Mouse (Mus musculus) kidney, adult 18-20 months (tissue): Measurements from ENCODE around the gene Usp12.

Experiments used
- DNase-seq: peaks from one replicate; pipeline ENCODE4 v3.0.0; 2021

Usp12 gene

DNA sequence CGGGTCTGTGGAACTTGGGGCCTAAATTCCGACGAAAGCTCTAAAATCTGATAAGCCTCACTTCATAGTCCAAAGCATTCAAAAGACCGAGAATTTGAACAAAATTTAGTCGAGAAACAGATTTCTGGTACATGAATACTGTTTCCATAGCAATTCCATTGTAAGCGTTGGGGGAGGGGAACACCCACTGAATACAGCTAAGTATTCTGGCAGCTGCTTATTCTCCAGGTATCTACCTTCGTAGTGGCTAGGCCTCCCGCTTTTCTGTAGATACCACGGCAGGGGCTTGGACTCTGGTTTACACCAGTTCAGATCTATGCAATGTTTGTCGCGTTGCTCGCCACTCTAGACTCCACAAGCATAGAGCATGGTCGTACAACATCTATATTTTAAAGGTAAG, 922 bp upstream of the Usp12 start:
- DNase-seq = no peak

DNA sequence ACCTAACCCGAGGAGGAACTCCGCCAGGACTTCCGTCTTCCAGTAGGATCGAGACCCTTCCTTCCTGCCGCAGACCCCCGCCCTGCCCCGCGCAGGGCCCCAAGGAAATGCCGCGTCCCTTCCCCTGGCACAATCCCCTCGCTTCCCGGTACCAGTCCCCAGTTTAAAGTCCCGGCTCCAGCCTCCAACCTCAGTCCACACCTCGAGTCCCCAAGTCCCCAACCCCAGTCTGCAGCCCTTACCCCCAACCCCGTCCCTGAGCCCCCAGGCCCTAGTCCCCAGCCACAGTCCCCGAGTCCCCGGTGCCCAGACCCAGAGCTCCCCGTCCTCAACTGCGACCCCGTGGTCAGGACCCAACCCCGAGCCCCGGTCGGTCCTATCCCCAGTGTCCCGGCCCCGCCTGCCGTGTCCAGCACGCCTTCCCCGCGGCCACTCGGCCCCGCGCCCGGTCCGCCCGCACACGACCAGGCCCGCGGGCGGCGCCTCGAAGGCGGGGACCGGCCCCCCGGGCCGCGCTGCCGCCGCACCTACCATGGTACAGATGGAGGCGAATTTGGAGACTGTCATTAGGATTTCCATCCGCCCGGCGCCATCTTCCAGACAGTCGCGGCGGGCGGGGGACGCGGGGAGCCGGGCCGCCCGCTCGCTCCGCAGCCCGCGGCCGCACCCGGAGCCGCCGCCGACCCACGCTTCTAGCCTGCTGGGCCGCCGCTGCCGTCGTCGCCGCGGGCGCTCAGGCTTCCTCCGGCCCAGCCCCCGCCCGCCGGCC, 538 bp downstream of the Usp12 start:
- peak; percentile 43 for DNase-seq

DNA sequence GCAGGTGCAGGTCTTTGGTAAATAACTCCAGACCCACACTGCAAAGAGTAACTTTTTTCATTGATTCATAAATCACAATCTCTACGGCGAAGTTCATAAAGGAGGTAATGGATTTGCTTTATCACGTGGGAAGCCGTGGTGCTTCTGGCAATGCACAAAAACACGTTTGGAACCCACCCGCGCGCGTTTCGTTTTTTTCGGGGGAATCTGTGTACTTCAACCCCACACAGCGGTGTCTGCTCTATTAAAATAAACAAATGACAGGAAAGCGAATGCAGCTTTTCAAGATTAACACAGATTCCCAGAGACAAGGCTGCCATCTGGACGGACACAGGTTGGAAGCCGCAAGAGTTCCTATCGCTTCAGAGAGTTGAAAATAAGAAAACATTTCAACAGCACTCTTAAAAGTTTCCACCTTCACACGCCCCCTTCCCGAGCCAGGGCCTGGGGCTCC, 1.1 kb downstream of the Usp12 start:
- no peak for DNase-seq

DNA sequence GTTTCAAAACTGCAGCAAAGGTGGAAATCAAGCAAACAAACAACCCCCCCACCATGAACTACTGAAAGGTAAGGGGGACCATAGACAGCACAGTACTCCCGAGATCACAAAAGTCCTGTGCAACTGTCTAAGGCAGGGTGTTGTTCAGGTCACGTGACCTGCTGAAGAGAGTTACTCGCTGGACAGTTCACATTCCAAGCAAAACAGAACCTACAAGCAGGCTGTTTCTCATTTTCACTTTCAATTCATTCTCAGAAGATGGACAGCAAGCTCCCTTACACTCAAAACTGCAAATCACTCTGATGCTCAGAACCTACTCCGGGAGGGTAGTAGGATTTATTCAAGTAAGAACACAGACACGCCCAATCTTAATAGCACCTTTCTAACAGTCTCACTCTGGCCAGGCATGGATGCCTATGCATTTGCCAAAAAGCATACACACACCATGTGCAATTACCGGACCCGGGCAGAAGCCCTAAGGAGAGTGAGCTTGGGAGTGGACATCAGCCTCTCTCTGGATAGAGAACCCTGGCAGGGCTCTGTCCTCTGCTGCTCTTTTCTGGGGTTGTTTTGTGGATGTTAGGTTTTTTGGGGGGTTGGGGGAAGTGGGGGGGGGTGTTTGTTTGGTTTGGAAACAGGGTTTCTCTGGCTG, 2.5 kb downstream of the Usp12 start:
- DNase-seq = no peak

DNA sequence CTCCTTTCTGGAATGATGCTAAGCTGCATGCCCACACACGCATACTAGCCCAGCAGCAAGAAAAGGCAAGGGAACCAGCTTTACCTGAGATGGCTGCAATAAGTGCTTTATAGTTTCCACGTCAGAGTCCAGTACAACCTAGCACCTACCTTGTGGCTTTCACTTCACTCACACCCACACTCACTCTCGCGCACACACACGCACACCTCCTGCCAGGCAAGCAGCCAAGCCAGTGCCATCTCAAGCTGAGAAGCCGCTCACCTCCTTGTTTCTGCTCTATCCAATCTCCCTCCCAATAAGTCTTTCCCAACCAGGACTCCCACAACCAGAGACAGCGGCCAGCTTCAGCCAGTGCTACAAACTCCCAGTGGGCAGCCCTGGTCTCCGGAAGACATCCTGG, 3.9 kb downstream of the Usp12 start:
- peak; percentile 37 for DNase-seq

DNA sequence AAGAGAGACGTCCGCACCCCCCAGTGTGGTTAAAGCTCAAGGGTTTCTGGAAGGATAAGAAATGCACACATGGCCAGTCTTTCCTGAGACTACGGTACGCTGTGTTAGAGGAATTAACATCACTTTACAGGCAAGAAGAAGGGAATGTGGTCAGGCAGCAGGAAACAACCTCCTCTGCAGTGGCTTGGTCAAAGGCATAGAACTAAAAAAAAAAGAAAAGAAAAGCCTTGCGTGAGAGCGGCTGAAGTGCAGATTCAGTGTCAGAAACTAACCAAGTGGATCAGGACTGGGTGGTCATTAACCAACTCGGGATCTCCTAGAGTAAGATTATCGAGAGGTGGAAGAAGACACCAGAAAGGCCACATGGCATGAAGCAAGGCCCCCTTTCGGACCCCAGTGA, 5.4 kb downstream of the Usp12 start:
- DNase-seq = peak; percentile 52

DNA sequence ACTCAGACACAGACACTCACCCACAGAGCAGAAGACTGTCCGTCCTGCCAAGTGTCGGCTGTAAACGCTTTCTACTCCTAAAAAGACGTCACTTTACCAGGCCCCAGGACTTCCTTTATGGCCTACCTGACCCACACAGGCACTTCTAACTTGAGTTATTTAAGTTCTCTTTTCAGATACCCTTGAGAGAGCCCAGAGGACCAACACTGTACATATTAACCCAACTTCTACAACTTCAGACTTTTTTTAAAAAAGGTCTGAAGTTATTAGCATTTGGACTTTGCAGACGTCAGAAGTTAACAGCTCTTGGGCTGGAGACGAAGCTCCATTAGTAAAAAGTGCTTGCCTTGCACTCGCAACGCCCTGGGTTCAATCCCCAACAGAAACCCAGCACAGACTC, 8.7 kb downstream of the Usp12 start:
- DNase-seq = no peak

DNA sequence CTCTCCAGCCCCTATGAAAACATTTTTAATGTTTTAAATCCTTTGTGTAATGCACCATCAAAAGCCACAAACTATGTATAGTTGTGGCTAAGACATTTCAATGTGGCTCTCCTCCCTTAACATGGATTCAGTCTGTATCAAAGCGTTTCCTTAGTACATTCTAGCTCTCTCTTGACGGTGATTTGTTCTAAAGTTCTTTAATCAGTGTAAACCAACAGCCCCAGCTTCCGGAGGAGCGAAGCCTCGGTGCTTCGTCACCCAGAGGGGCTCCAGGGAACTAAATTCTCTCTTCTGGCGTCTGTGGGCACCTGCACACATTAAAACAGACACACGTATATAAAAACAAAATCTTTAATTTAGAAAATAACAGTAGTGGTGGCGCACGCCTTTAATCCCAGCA, 10.9 kb downstream of the Usp12 start:
- DNase-seq = no peak

DNA sequence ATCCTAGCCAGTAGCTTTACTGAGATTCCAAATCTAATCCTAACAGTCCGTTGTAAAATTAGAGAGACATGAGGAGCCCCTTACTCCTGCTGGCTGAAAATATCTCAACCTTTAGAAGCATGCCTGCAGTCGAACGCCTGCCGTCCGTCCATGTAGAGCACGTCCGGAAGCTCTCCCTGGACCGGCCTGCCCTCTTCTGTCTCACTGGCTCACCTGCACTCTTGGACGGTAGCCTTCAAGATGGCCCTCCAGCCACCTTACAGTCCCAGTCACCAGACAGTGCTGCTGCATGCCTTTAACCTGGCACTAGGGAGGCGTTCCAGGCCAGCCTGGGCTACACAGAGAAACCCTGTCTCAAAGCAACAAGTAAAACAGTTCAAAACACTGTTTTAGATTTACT, 11.5 kb downstream of the Usp12 start:
- peak; percentile 46 for DNase-seq

DNA sequence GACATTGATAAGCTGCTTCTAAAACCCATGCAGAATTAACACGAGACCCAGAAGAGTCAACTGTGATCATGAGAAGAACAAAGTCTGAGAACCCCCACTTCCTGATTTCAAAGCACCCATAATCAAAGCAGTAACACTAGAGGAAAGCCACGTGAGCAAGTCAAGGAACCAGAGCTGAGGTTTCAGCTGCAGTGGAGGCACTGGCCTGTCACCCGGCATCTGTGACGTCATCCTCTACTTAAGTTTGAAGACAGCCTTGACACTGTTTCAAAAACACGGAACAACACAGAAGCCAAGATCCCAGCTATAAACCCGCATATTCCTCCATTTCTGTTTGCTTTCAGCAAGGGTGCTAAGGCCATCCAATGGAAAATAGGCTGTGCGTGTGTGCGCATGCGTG, 13.1 kb downstream of the Usp12 start:
- DNase-seq = no peak

DNA sequence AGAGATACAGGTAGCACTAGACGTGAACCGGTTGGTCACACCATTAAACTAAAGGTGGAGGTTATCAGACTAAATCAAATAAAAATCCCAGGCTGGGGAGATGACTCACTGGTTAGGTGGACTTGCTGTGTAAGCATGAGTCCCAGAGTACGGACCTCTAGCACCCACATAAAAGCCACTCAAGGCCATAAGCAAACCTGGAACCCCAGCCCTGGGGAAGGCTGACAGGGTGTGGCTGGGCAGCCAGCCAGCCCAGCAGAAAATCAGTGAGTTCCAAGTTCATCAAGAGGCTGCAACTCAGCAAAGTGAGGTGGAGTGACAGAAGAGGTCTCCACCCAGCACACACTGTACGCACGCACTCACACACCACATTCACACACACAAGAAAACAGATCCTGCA, 14.9 kb downstream of the Usp12 start:
- peak; percentile 53 for DNase-seq

DNA sequence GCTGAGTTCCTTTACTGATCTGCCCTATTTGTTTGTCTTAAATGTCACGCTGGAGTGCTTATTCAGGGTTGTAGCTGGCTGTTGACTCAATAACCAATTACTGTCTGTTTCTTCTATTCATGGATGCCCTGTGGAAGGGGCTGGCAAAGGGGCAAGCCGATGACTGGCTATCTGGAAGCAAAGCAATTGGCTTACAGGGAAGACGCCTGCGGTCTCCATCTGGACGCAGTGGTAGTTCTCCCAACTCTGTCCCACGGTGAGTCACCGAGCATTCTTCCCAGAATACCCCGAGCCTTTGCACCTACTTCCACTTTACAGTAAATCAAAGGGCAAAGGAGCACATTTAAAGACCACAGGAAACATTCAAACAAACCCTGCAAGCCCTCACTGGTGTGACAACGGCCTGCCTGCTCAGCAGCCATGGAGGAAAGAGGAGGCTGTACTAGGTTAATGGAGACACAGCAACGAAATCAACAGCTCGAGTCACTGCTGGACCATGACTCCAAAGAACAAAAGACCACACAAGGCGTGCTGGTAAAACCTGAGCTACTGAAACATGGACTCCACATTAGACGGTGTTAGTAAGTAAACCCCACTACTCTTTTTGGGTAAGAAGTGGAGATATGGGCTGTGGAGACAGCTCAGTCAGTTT, 17.7 kb downstream of the Usp12 start:
- DNase-seq = no peak

DNA sequence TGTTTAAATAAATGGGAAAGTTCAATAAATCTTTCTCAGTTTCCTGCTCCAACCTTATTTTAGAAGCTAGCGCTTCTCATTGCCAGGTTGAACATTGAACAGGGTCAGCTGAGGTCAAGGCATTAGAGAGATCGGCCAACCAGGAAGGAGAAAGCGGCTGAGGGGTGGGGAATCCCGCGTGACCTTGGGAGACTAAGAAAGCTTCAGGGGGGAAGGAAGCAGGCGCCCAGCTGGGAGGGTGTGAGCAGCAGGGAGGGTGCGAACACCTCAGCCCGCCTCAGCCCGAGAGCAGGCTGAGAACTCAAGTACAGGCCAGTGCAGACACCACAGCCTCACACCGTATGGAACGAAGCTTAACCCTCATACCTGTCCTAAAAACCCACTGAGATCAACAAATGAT, 22.8 kb downstream of the Usp12 start:
- DNase-seq = peak; percentile 80

DNA sequence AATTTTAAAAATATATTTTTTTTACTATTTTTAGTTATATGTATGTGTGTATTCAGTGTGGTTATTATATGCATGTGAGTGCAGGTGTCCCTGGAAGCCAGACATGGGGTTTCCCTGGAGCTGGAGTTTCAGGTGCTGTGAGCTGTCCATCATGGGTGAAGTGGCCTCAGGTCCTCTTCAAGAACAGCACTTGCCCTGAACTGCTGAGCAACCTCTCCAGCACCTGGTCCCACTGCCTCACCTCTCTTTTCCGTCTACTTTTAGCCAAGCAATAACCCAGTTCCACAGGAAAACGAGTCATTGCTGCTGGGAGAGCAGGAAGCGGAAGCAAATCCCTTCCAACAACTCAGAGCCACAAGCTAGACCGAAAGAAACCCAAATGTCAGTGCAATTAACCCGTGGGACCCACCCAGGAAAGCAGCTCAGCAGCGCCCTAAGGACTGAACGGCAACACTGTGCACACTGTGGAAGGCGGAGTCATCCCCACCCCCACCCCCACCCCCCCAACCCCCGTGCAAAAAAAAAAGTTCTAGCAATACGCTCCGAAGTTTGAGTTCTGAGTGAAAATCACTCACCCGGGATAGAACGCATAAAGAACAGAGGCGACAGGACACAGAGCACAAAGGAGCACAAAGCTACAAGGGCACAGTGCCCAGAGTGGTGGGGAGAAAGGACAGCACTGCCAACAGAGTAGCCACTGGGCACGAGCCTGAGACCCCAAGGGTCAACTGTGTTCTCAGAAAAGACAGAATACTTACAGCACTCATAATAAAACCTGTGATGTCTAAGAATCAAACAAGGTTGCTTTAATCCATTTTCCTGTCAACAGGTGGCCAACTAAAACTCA, 24.6 kb downstream of the Usp12 start:
- DNase-seq = no peak

DNA sequence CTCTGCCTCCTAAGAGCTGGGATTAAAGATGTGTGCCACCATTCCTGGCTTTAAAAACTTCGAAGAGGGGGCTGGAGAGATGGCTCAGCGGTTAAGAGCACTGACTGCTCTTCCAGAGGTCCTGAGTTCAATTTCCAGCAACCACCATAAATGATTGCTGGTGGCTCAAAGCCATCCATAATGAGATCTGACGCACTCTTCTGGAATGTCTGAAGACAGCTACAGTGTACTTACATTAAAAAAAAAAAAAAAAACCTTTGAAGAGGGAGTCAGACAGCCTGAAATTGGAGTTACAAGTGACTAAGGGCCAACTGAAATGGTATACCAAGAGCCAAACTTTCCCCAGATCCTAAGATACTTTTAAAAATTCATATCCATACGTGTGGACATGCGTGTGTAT, 29.0 kb downstream of the Usp12 start:
- DNase-seq = no peak

DNA sequence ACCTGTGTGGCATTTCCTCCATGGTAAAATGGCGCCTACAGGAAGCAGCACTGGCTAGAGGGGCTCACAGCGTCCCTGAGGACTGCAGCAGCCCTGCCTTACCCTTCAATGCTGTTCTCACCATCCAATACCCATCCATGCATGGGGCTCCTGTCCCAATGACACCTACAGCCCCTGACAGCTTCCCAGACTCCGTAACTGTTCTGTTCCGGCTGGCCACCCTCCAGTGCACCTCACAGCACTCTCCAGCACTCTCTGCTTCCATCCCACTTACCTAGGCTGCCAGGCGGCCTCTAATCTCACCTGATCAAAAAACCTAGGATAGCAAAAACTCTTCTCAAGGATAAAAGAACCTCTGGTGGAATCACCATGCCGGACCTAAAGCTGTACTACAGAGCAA, 35.6 kb downstream of the Usp12 start:
- DNase-seq = peak; percentile 42

DNA sequence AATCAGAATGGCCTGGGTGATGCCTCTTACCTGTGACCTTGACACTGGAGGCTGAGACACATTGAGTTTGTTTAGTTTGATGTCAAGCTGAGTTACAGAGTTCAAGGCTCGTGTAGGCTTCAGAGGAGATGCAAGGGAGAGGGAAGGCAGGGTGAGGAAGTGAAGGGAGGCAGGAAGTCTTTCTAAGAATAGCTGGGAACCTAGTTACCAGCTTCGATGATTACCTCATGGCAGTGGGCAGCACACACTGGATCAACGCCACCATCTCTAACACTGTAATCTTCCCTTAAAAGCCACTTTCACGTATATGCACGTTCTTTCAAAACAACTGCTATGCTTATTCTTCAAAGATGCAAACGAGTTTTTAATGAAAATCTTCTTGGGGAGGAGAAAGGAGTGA, 36.9 kb downstream of the Usp12 start:
- DNase-seq = no peak

DNA sequence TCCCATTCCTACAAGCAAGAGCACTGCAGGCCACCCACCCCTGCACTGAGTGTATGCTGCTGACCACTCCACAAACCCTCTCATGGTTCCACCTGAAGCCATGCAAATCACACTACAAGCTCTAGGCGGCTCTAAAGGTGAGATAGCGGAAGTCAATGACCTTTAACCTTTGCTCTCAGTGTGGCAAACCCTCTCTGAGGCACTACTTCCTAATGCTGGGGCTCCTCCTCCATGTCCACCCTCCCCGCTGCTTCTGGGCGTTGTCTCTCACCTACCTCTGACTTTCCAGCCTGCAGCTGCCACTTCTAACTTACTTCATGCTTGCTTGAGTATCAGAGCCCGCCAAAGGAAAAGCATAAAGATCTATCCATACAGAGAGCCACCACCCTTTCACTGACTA, 37.5 kb downstream of the Usp12 start:
- no peak for DNase-seq

DNA sequence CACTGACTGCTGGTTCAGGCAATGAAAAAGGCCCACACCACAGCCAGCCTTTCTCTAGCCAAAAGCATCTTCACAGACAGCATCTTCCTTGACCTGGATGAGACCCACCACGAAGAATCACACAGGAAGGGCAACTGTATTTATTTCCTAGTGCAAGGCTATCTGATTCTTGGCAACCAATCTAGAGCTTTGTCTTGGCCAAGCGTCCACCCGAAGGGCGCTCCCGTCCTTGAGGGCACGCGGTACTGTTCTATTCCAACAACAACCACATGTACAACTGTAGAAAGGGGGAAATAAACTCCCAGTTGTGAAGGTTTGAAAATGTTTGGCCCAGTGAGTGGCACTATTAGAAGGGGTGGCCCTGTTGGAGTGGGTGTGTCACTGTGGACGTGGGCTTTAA, 41.6 kb downstream of the Usp12 start:
- DNase-seq = no peak

DNA sequence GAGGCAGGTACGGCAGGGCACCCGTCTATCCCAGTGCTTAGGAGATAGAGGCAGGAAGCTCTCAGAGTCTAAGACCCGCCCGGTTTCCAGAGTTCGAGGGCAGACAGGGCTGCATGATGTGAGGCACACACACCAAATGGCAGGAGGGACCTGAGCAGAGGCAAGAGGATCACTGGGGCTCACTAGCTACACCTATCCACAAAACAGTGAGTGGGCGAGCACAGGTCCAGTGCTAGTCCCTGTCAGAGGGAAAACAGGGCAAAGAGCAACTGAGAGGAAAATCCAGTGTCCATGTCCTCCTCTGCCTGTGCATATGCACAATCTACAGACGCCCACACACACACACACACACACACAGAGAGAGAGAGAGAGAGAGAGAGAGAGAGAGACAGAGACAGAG, 43.8 kb downstream of the Usp12 start:
- DNase-seq = no peak

DNA sequence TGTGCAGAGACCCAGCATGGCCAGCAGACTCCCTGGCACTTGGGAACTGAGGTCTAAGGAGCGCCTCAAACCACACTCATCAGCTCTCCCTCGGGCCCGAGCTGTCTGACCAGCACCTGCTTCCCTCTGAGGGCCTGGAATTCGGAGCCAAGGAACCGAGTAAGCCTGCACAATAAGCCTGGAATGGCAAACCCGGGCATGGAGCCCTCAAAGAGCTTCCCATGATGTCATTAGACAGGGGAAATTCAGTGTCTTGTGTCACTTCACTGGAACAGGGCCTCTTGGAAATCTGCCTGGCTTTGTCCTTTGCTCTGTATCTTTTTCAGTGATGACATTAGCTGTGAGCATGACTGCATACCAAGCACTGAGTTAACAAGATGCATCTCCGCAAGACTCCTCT, 44.5 kb downstream of the Usp12 start:
- no peak for DNase-seq

DNA sequence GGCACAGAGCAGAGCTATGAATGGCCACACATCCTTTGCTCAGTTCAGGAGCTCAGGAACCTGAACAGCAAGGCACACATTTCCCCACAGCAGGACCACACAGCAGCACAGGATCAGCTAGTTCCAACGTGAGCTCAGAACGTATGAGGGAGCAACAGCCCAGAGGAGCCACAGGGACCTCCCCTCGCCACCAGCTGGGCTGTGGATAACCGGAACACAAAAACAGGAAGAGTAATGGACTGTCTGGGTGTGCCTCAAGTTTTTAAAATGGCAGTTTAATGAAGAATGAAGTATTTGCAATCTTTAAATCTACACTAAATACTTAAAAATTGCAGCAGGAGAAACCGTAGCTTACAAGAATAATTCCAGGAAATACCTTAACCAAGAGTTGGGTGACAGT, 44.9 kb downstream of the Usp12 start:
- DNase-seq = no peak

DNA sequence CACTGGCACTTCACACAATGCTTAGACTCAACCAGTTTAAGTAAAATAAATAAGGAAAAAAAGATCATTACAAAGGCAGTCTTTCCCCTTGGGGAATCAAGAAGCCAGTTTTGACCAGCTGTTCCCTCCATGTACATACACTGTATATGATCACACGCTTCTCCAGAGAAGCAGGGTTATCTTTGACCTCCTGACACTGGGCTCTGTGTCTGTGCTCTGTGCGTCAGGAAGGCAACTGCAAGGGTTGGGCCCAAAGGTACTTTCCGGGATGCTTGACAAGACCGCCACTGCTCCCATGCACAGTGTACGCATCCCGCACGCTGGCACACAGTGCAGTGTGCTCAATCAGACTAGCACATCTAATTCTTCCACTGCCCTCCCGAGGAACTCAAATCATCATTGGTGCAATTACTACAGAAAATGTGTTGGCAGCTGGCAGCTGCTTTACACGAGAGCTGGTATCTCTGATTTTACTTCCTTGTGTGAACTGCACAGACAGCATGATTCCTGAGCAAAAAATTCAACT, 57.8 kb downstream of the Usp12 start:
- DNase-seq = no peak
